Mouse (Mus musculus): ENCODE data around the gene Prorsd1.

Prorsd1 gene

GRCm38 (mm10) chr11:29503948-29504893, 10.6 kb downstream of the Prorsd1 start:
- DNase-seq: no peak

- no peak for DNase-seq
Observed at GRCm38 (mm10) chr11:29496962-29497361, 17.9 kb downstream of the Prorsd1 start.

GRCm38 (mm10) chr11:29493135-29493534, 21.7 kb downstream of the Prorsd1 start:
- no peak for DNase-seq

- no peak for DNase-seq
Observed at GRCm38 (mm10) chr11:29474676-29475075, 40.2 kb downstream of the Prorsd1 start.

Measured in lung, postnatal 14 days (tissue).